Mouse (Mus musculus): ENCODE data around the gene Znhit2. TPM values are rescaled to one million over a fixed set of nuclear protein-coding genes. Genes with fewer than 3 reads are reported as not detected.

The Znhit2 gene
- total and polyA plus RNA-seq, 3 experiments = 27.0 to 37.3 TPM; not detected in 1

- TF ChIP-seq ZKSCAN1 (IDR thresholded peaks at IDR 0.05; ENCODE audit: low read depth, low read length) (no peak), SMC3 (IDR thresholded peaks at IDR 0.05; ENCODE audit: low read depth, low read length) (no peak)
Observed at GRCm38 (mm10) chr19:6104476-6104875, 43.5 kb downstream of the Znhit2 start (continued).

- Histone ChIP-seq H3K27ac (ENCODE audit: control insufficient read depth, low read depth, low read length) (peak within 1 kb of the TSS; percentile 82), H3K4me1 (ENCODE audit: control insufficient read depth in 1 of 2, insufficient read depth in 2 of 2, low read length in 2 of 2) (peaks cover 24 to 33% of the 10 kb centered on the region in 2 experiments), H3K27me3 (ENCODE audit: control insufficient read depth in 1 of 2, insufficient read depth in 2 of 2, low read length in 2 of 2) (no peaks in the 10 kb centered on the region), H3K9ac (ENCODE audit: control insufficient read depth, low read depth, low read length, poor library complexity, severe bottlenecking) (0 out of 2 replicates have a peak within 1 kb of the TSS, but pooled peaks have one; percentile 4), H3K9me3 (replicated peaks; ENCODE audit: insufficient read depth, low read length) (no peaks in the 10 kb centered on the region), H3K4me3 (ENCODE audit: control insufficient read depth in 1 of 2, insufficient read depth in 1 of 2, low read depth in 2 of 2, low read length in 2 of 2) (no peak within 1 kb of the TSS), H3K79me2 (ENCODE audit: control insufficient read depth, insufficient read depth, low read length, poor library complexity) (no peaks in the 10 kb centered on the region), H3K36me3 (ENCODE audit: control insufficient read depth in 1 of 2, insufficient read depth in 2 of 2, low read length in 2 of 2) (peaks cover 0 to 32% of the 10 kb centered on the region in 2 experiments; a peak in 2 of 4 replicates)
- no peak for TF ChIP-seq UBTF (IDR thresholded peaks at IDR 0.05; ENCODE audit: borderline replicate concordance, insufficient read depth, low read depth, low read length)
- no peak for TF ChIP-seq TCF12 (IDR thresholded peaks at IDR 0.05; ENCODE audit: low read depth, low read length)
- no peak for TF ChIP-seq TAL1 (IDR thresholded peaks at IDR 0.05; ENCODE audit: low read length)
- no peak for TF ChIP-seq ELF1 (IDR thresholded peaks at IDR 0.05; ENCODE audit: low read depth, low read length)
- no peak for TF ChIP-seq ZMIZ1 (IDR thresholded peaks at IDR 0.05; ENCODE audit: low read depth, low read length)
- TF ChIP-seq HCFC1 (IDR thresholded peaks at IDR 0.05; ENCODE audit: low read depth, low read length) = no peak
- TF ChIP-seq POLR2AphosphoS2 (IDR thresholded peaks at IDR 0.05; ENCODE audit: low read length) = no peak
- TF ChIP-seq GATA1 (IDR thresholded peaks at IDR 0.05; ENCODE audit: low read depth, low read length) = no peak
- TF ChIP-seq MXI1 (IDR thresholded peaks at IDR 0.05; ENCODE audit: low read depth, low read length) = no peak
- no peak for TF ChIP-seq POLR2AphosphoS5 (IDR thresholded peaks at IDR 0.05; ENCODE audit: borderline replicate concordance, low read depth, low read length)
- no peak for TF ChIP-seq RAD21 (IDR thresholded peaks at IDR 0.05; ENCODE audit: low read depth, low read length)
- no peak for TF ChIP-seq TBP (IDR thresholded peaks at IDR 0.05; ENCODE audit: low read depth, low read length)
- no peak for TF ChIP-seq MEF2A (IDR thresholded peaks at IDR 0.05; ENCODE audit: extremely low read depth, insufficient replicate concordance, low read depth, low read length, poor library complexity, severe bottlenecking)
- TF ChIP-seq USF1 (IDR thresholded peaks at IDR 0.05; ENCODE audit: low read depth, low read length) = no peak
- no peak for TF ChIP-seq CHD2 (IDR thresholded peaks at IDR 0.05; ENCODE audit: low read length)
- no peak for DNase-seq (ENCODE audit: low read depth, low spot score)
Observed at GRCm38 (mm10) chr19:6105586-6105985, 44.6 kb downstream of the Znhit2 start, which contains the start of gene Naaladl1. TSS of gene Naaladl1 (plus strand) at chr19:6105782.

Other genes with a start within 250 kb of the Znhit2 start
- 20.8 and 22.8 TPM in 2 replicates for gene Frmd8, start 185.9 kb upstream of the Znhit2 start, total RNA-seq (2012; rRNA removed)
- gene Frmd8, start 185.9 kb upstream of the Znhit2 start, polyA plus RNA-seq (2012; ENCODE audit: insufficient read depth in 1 of 2, insufficient read length in 2 of 2, low read depth in 1 of 2, low replicate concordance in 2 of 2, missing spikeins in 1 of 2) = 10 to 100 TPM in 1 of 2 experiments, not detected in 1; 34.4 TPM
- gene Slc25a45, start 183.4 kb upstream of the Znhit2 start, total RNA-seq (2012; rRNA removed) = 20.7 and 23.5 TPM in 2 replicates
- gene Slc25a45, start 183.4 kb upstream of the Znhit2 start, polyA plus RNA-seq (2012; ENCODE audit: insufficient read depth in 1 of 2, insufficient read length in 2 of 2, low read depth in 1 of 2, low replicate concordance in 2 of 2, missing spikeins in 1 of 2) = 10 to 100 TPM in 1 of 2 experiments, not detected in 1; 30.7 TPM
- 1.9 and 2.1 TPM in 2 replicates for gene Tigd3, start 167.0 kb upstream of the Znhit2 start, total RNA-seq (2012; rRNA removed)
- gene Tigd3, start 167.0 kb upstream of the Znhit2 start, polyA plus RNA-seq (2012; ENCODE audit: insufficient read depth in 1 of 2, insufficient read length in 2 of 2, low read depth in 1 of 2, low replicate concordance in 2 of 2, missing spikeins in 1 of 2) = 1 to 10 TPM in 1 of 2 experiments, not detected in 1; 2.2 TPM
- 45.7 and 58.6 TPM in 2 replicates for gene Dpf2, start 148.2 kb upstream of the Znhit2 start, total RNA-seq (2012; rRNA removed)
- 100 to 1,000 TPM; 133 to 166 TPM for gene Dpf2, start 148.2 kb upstream of the Znhit2 start, polyA plus RNA-seq (2012; ENCODE audit: insufficient read depth in 1 of 2, insufficient read length in 2 of 2, low read depth in 1 of 2, low replicate concordance in 2 of 2, missing spikeins in 1 of 2)
- gene Cdc42ep2, start 136.4 kb upstream of the Znhit2 start, total RNA-seq (2012; rRNA removed) = 0.75 and 1.1 TPM in 2 replicates
- 1 to 10 TPM in 1 of 2 experiments, not detected in 1; 1.7 TPM for gene Cdc42ep2, start 136.4 kb upstream of the Znhit2 start, polyA plus RNA-seq (2012; ENCODE audit: insufficient read depth in 1 of 2, insufficient read length in 2 of 2, low read depth in 1 of 2, low replicate concordance in 2 of 2, missing spikeins in 1 of 2)
- 75.3 and 77.3 TPM in 2 replicates for gene Pola2, start 97.0 kb upstream of the Znhit2 start, total RNA-seq (2012; rRNA removed)
- 100 to 1,000 TPM in 1 of 2 experiments, 10 to 100 TPM in 1; 99.4 to 126 TPM for gene Pola2, start 97.0 kb upstream of the Znhit2 start, polyA plus RNA-seq (2012; ENCODE audit: insufficient read depth in 1 of 2, insufficient read length in 2 of 2, low read depth in 1 of 2, low replicate concordance in 2 of 2, missing spikeins in 1 of 2)
- not detected in 2 replicates for gene Slc22a20, start 75.0 kb upstream of the Znhit2 start, total RNA-seq (2012; rRNA removed)
- gene Slc22a20, start 75.0 kb upstream of the Znhit2 start, polyA plus RNA-seq (2012; ENCODE audit: insufficient read depth in 1 of 2, insufficient read length in 2 of 2, low read depth in 1 of 2, low replicate concordance in 2 of 2, missing spikeins in 1 of 2) = not detected
- 42.5 and 43.4 TPM in 2 replicates for gene Capn1, start 45.3 kb upstream of the Znhit2 start, total RNA-seq (2012; rRNA removed)
- 10 to 100 TPM in 1 of 2 experiments, not detected in 1; 75.2 TPM for gene Capn1, start 45.3 kb upstream of the Znhit2 start, polyA plus RNA-seq (2012; ENCODE audit: insufficient read depth in 1 of 2, insufficient read length in 2 of 2, low read depth in 1 of 2, low replicate concordance in 2 of 2, missing spikeins in 1 of 2)
- gene Syvn1, start 14.6 kb upstream of the Znhit2 start, total RNA-seq (2012; rRNA removed) = 12.5 and 14.3 TPM in 2 replicates
- gene Syvn1, start 14.6 kb upstream of the Znhit2 start, polyA plus RNA-seq (2012; ENCODE audit: insufficient read depth in 1 of 2, insufficient read length in 2 of 2, low read depth in 1 of 2, low replicate concordance in 2 of 2, missing spikeins in 1 of 2) = 10 to 100 TPM in 1 of 2 experiments, not detected in 1; 55.0 TPM
- gene Mrpl49, start 3.4 kb upstream of the Znhit2 start, total RNA-seq (2012; rRNA removed) = 65.1 and 81.6 TPM in 2 replicates
- 10 to 100 TPM in 1 of 2 experiments, not detected in 1; 98.7 TPM for gene Mrpl49, start 3.4 kb upstream of the Znhit2 start, polyA plus RNA-seq (2012; ENCODE audit: insufficient read depth in 1 of 2, insufficient read length in 2 of 2, low read depth in 1 of 2, low replicate concordance in 2 of 2, missing spikeins in 1 of 2)
- 2,020 and 2,413 TPM in 2 replicates for gene Fau, start 3.3 kb upstream of the Znhit2 start, total RNA-seq (2012; rRNA removed)
- gene Fau, start 3.3 kb upstream of the Znhit2 start, polyA plus RNA-seq (2012; ENCODE audit: insufficient read depth in 1 of 2, insufficient read length in 2 of 2, low read depth in 1 of 2, low replicate concordance in 2 of 2, missing spikeins in 1 of 2) = 1,000 to 10,000 TPM in 1 of 2 experiments, not detected in 1; 2,967 TPM
- gene Tm7sf2, start 7.2 kb downstream of the Znhit2 start, total RNA-seq (2012; rRNA removed) = 7.6 and 8.0 TPM in 2 replicates
- 10 to 100 TPM in 1 of 2 experiments, not detected in 1; 13.1 TPM for gene Tm7sf2, start 7.2 kb downstream of the Znhit2 start, polyA plus RNA-seq (2012; ENCODE audit: insufficient read depth in 1 of 2, insufficient read length in 2 of 2, low read depth in 1 of 2, low replicate concordance in 2 of 2, missing spikeins in 1 of 2)
- 29.4 and 30.9 TPM in 2 replicates for gene Vps51, start 16.0 kb downstream of the Znhit2 start, total RNA-seq (2012; rRNA removed)
- 10 to 100 TPM in 1 of 2 experiments, not detected in 1; 60.5 TPM for gene Vps51, start 16.0 kb downstream of the Znhit2 start, polyA plus RNA-seq (2012; ENCODE audit: insufficient read depth in 1 of 2, insufficient read length in 2 of 2, low read depth in 1 of 2, low replicate concordance in 2 of 2, missing spikeins in 1 of 2)
- not detected in 2 replicates for gene Tmem262, start 18.8 kb downstream of the Znhit2 start, total RNA-seq (2012; rRNA removed)
- under 1 TPM in 1 of 2 experiments, not detected in 1; 0.18 TPM for gene Tmem262, start 18.8 kb downstream of the Znhit2 start, polyA plus RNA-seq (2012; ENCODE audit: insufficient read depth in 1 of 2, insufficient read length in 2 of 2, low read depth in 1 of 2, low replicate concordance in 2 of 2, missing spikeins in 1 of 2)
- gene Gm28374, start 21.1 kb downstream of the Znhit2 start, total RNA-seq (2012; rRNA removed) = 0.42 and 0.65 TPM in 2 replicates
- gene Gm28374, start 21.1 kb downstream of the Znhit2 start, polyA plus RNA-seq (2012; ENCODE audit: insufficient read depth in 1 of 2, insufficient read length in 2 of 2, low read depth in 1 of 2, low replicate concordance in 2 of 2, missing spikeins in 1 of 2) = under 1 TPM in 1 of 2 experiments, not detected in 1; 0.46 TPM
- 36.6 and 40.1 TPM in 2 replicates for gene Zfpl1, start 23.8 kb downstream of the Znhit2 start, total RNA-seq (2012; rRNA removed)
- 10 to 100 TPM in 1 of 2 experiments, not detected in 1; 56.4 TPM for gene Zfpl1, start 23.8 kb downstream of the Znhit2 start, polyA plus RNA-seq (2012; ENCODE audit: insufficient read depth in 1 of 2, insufficient read length in 2 of 2, low read depth in 1 of 2, low replicate concordance in 2 of 2, missing spikeins in 1 of 2)
- gene Cdca5, start 23.8 kb downstream of the Znhit2 start, total RNA-seq (2012; rRNA removed) = 41.1 and 48.5 TPM in 2 replicates
- gene Cdca5, start 23.8 kb downstream of the Znhit2 start, polyA plus RNA-seq (2012; ENCODE audit: insufficient read depth in 1 of 2, insufficient read length in 2 of 2, low read depth in 1 of 2, low replicate concordance in 2 of 2, missing spikeins in 1 of 2) = 10 to 100 TPM in 1 of 2 experiments, not detected in 1; 56.5 TPM
- gene AC131692.1, start 33.2 kb downstream of the Znhit2 start, total RNA-seq (2012; rRNA removed) = 0.39 and 0.49 TPM in 2 replicates
- gene AC131692.1, start 33.2 kb downstream of the Znhit2 start, polyA plus RNA-seq (2012; ENCODE audit: insufficient read depth in 1 of 2, insufficient read length in 2 of 2, low read depth in 1 of 2, low replicate concordance in 2 of 2, missing spikeins in 1 of 2) = 1 to 10 TPM in 1 of 2 experiments, not detected in 1; 2.9 TPM
- 0.20 and 0.35 TPM in 2 replicates for gene Naaladl1, start 44.6 kb downstream of the Znhit2 start, total RNA-seq (2012; rRNA removed)
- 1 to 10 TPM in 1 of 2 experiments, not detected in 1; 1.7 TPM for gene Naaladl1, start 44.6 kb downstream of the Znhit2 start, polyA plus RNA-seq (2012; ENCODE audit: insufficient read depth in 1 of 2, insufficient read length in 2 of 2, low read depth in 1 of 2, low replicate concordance in 2 of 2, missing spikeins in 1 of 2)
- gene Sac3d1, start 57.5 kb downstream of the Znhit2 start, total RNA-seq (2012; rRNA removed) = 34.0 and 44.4 TPM in 2 replicates
- 10 to 100 TPM in 1 of 2 experiments, not detected in 1; 49.3 TPM for gene Sac3d1, start 57.5 kb downstream of the Znhit2 start, polyA plus RNA-seq (2012; ENCODE audit: insufficient read depth in 1 of 2, insufficient read length in 2 of 2, low read depth in 1 of 2, low replicate concordance in 2 of 2, missing spikeins in 1 of 2)
- gene Snx15, start 67.1 kb downstream of the Znhit2 start, total RNA-seq (2012; rRNA removed) = 14.9 and 20.4 TPM in 2 replicates
- 10 to 100 TPM in 1 of 2 experiments, not detected in 1; 35.3 TPM for gene Snx15, start 67.1 kb downstream of the Znhit2 start, polyA plus RNA-seq (2012; ENCODE audit: insufficient read depth in 1 of 2, insufficient read length in 2 of 2, low read depth in 1 of 2, low replicate concordance in 2 of 2, missing spikeins in 1 of 2)
- gene Batf2, start 79.8 kb downstream of the Znhit2 start, total RNA-seq (2012; rRNA removed) = 0.19 TPM in 1 of 2 replicates, not detected in the other
- under 1 TPM in 1 of 2 experiments, not detected in 1; 0.60 TPM for gene Batf2, start 79.8 kb downstream of the Znhit2 start, polyA plus RNA-seq (2012; ENCODE audit: insufficient read depth in 1 of 2, insufficient read length in 2 of 2, low read depth in 1 of 2, low replicate concordance in 2 of 2, missing spikeins in 1 of 2)
- gene Arl2, start 80.4 kb downstream of the Znhit2 start, total RNA-seq (2012; rRNA removed) = 47.2 and 53.8 TPM in 2 replicates
- gene Arl2, start 80.4 kb downstream of the Znhit2 start, polyA plus RNA-seq (2012; ENCODE audit: insufficient read depth in 1 of 2, insufficient read length in 2 of 2, low read depth in 1 of 2, low replicate concordance in 2 of 2, missing spikeins in 1 of 2) = 100 to 1,000 TPM in 1 of 2 experiments, not detected in 1; 111 TPM
- gene Majin, start 123.2 kb downstream of the Znhit2 start, total RNA-seq (2012; rRNA removed) = not detected in 2 replicates
- gene Majin, start 123.2 kb downstream of the Znhit2 start, polyA plus RNA-seq (2012; ENCODE audit: insufficient read depth in 1 of 2, insufficient read length in 2 of 2, low read depth in 1 of 2, low replicate concordance in 2 of 2, missing spikeins in 1 of 2) = not detected
- not detected in 2 replicates for gene Gpha2, start 165.2 kb downstream of the Znhit2 start, total RNA-seq (2012; rRNA removed)
- gene Gpha2, start 165.2 kb downstream of the Znhit2 start, polyA plus RNA-seq (2012; ENCODE audit: insufficient read depth in 1 of 2, insufficient read length in 2 of 2, low read depth in 1 of 2, low replicate concordance in 2 of 2, missing spikeins in 1 of 2) = under 1 TPM in 1 of 2 experiments, not detected in 1; 0.19 TPM
- 10.4 and 14.7 TPM in 2 replicates for gene Ppp2r5b, start 174.7 kb downstream of the Znhit2 start, total RNA-seq (2012; rRNA removed)
- gene Ppp2r5b, start 174.7 kb downstream of the Znhit2 start, polyA plus RNA-seq (2012; ENCODE audit: insufficient read depth in 1 of 2, insufficient read length in 2 of 2, low read depth in 1 of 2, low replicate concordance in 2 of 2, missing spikeins in 1 of 2) = 10 to 100 TPM in 1 of 2 experiments, not detected in 1; 15.6 TPM
- 7.9 and 10.6 TPM in 2 replicates for gene Atg2a, start 180.5 kb downstream of the Znhit2 start, total RNA-seq (2012; rRNA removed)
- 10 to 100 TPM in 1 of 2 experiments, not detected in 1; 21.7 TPM for gene Atg2a, start 180.5 kb downstream of the Znhit2 start, polyA plus RNA-seq (2012; ENCODE audit: insufficient read depth in 1 of 2, insufficient read length in 2 of 2, low read depth in 1 of 2, low replicate concordance in 2 of 2, missing spikeins in 1 of 2)
- 57.8 and 65.9 TPM in 2 replicates for gene Ehd1, start 215.5 kb downstream of the Znhit2 start, total RNA-seq (2012; rRNA removed)
- 100 to 1,000 TPM in 1 of 2 experiments, not detected in 1; 105 TPM for gene Ehd1, start 215.5 kb downstream of the Znhit2 start, polyA plus RNA-seq (2012; ENCODE audit: insufficient read depth in 1 of 2, insufficient read length in 2 of 2, low read depth in 1 of 2, low replicate concordance in 2 of 2, missing spikeins in 1 of 2)
- 2.0 and 2.6 TPM in 2 replicates for gene Cdc42bpg, start 245.3 kb downstream of the Znhit2 start, total RNA-seq (2012; rRNA removed)
- 1 to 10 TPM in 1 of 2 experiments, not detected in 1; 4.5 TPM for gene Cdc42bpg, start 245.3 kb downstream of the Znhit2 start, polyA plus RNA-seq (2012; ENCODE audit: insufficient read depth in 1 of 2, insufficient read length in 2 of 2, low read depth in 1 of 2, low replicate concordance in 2 of 2, missing spikeins in 1 of 2)

Data from MEL (cell line).